15 mouse cellular contexts compared by ENCODE assay signal in the genomic region with DNA sequence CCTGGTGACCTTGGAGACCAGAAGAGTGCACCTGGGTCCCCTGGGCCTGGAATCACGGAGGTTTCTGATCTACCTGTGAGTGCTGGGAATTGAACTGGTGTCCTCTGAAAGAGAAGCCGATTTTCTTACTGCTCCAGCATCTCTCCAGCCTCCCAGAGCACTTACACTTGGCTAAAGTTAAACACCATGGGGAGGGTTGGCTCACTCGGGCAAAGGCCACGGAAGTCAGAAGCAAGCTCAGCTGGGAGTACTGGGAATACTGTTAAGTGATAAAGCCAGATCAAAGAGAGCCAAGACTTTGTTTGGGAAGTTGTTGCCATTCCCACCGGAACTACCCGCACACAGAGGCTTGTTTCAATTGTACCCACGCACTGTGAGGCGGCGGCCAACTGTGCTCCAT.
"Had no signal": no experiment of that assay in that cellular context is flagged by ENCODE, and none has a peak within 500 bp of the region (broad histone marks: within the 10 kb centered on the region; RNA-seq: fewer than 3 reads in every experiment).

No protein-coding gene starts in this region.

- H3K9ac ChIP-seq: kidney, embryonic 15.5 days; limb, embryonic 15.5 days; liver, embryonic 12.5 days; lung, embryonic 14.5 days; midbrain, embryonic 12.5 days; neural tube, embryonic 13.5 days had no signal

- DNase-seq: kidney, adult 2 months; kidney, postnatal 14 days; lung, postnatal 10 days; lung, postnatal 4 days; right cerebral cortex, adult 18-20 months; right cerebral cortex, postnatal 25 days; thymus, adult 18-20 months; thymus, postnatal 14 days had no signal

- H3K36me3 ChIP-seq: kidney, embryonic 15.5 days; liver, embryonic 12.5 days had no signal

- ATAC-seq: liver, embryonic 12.5 days; midbrain, embryonic 16.5 days had no signal

- H3K27me3 ChIP-seq: kidney, embryonic 15.5 days; limb, embryonic 15.5 days; liver, embryonic 12.5 days; midbrain, embryonic 12.5 days; neural tube, embryonic 13.5 days had no signal

- H3K4me3 ChIP-seq: kidney, embryonic 15.5 days; limb, embryonic 15.5 days; liver, embryonic 12.5 days; midbrain, embryonic 12.5 days; neural tube, embryonic 13.5 days had no signal

- H3K9me3 ChIP-seq: kidney, embryonic 15.5 days; limb, embryonic 15.5 days; liver, embryonic 12.5 days; midbrain, embryonic 12.5 days; neural tube, embryonic 13.5 days had no signal

- H3K4me2 ChIP-seq: kidney, embryonic 15.5 days; limb, embryonic 15.5 days; liver, embryonic 12.5 days; lung, embryonic 14.5 days; midbrain, embryonic 12.5 days; neural tube, embryonic 13.5 days had no signal

- H3K27ac ChIP-seq: kidney, embryonic 15.5 days; limb, embryonic 15.5 days; liver, embryonic 12.5 days; midbrain, embryonic 12.5 days; neural tube, embryonic 13.5 days had no signal
